Mouse (Mus musculus) MEL (cell line): ENCODE data around the gene Arnt2.

Experiments
- CTCF ChIP-seq, 3 experiments: IDR thresholded peaks in 2 of 3; conservative IDR thresholded peaks in 1 of 3; 2 replicates each; pipeline ENCODE4 v1.5.1; 2011 to 2012; ENCODE audit warnings: low read length in 3 of 3, low read depth in 2 of 3, mild to moderate bottlenecking in 2 of 3, improper control_type of control experiment in 1 of 3, inconsistent platforms in 1 of 3, mixed read lengths in 1 of 3, moderate library complexity in 1 of 3; ENCODE audit not compliant: control insufficient read depth in 1 of 3, insufficient read depth in 1 of 3, poor library complexity in 1 of 3, severe bottlenecking in 1 of 3
- ELF1 ChIP-seq: IDR thresholded peaks from 2 replicates; pipeline ENCODE4 v1.6.1; 2014; ENCODE audit warnings: low read depth, mild to moderate bottlenecking, inconsistent platforms, low read length, improper control_type of control experiment, moderate library complexity
- ETS1 ChIP-seq: IDR thresholded peaks from 2 replicates; pipeline ENCODE4 v1.6.1; 2012; ENCODE audit warnings: low read depth, mild to moderate bottlenecking, inconsistent platforms, low read length, improper control_type of control experiment, moderate library complexity
- POLR2A ChIP-seq, 2 experiments: IDR thresholded peaks; 2 replicates each; pipeline ENCODE4 v1.6.1; 2011 to 2012; ENCODE audit warnings: low read length in 2 of 2, mild to moderate bottlenecking in 2 of 2, control low read depth in 1 of 2, improper control_type of control experiment in 1 of 2, low read depth in 1 of 2, moderate library complexity in 1 of 2; ENCODE audit not compliant: control insufficient read depth in 1 of 2, insufficient read depth in 1 of 2, poor library complexity in 1 of 2
- POLR2AphosphoS2 ChIP-seq: IDR thresholded peaks from 2 replicates; pipeline ENCODE4 v1.6.1; 2011; ENCODE audit warnings: low read length, improper control_type of control experiment
- SMC3 ChIP-seq: IDR thresholded peaks from 2 replicates; pipeline ENCODE4 v1.6.1; 2011; ENCODE audit warnings: low read depth, low read length, improper control_type of control experiment
- TAL1 ChIP-seq: IDR thresholded peaks from 2 replicates; pipeline ENCODE4 v1.6.1; 2012; ENCODE audit warnings: mild to moderate bottlenecking, inconsistent platforms, low read length, moderate library complexity, mixed read lengths
- USF1 ChIP-seq: IDR thresholded peaks from 2 replicates; pipeline ENCODE4 v1.6.1; 2014; ENCODE audit warnings: low read depth, mild to moderate bottlenecking, inconsistent platforms, low read length, improper control_type of control experiment, moderate library complexity

- no peak for TF ChIP-seq CTCF (IDR thresholded peaks at IDR 0.05 in 2 of 3, conservative IDR thresholded peaks at IDR 0.05 in 1 of 3; ENCODE audit: control insufficient read depth in 1 of 3, insufficient read depth in 1 of 3, low read depth in 2 of 3, low read length in 3 of 3, poor library complexity in 1 of 3, severe bottlenecking in 1 of 3)
- TF ChIP-seq ELF1: no peak
- no peak for TF ChIP-seq ETS1
- TF ChIP-seq POLR2A (IDR thresholded peaks at IDR 0.05; ENCODE audit: control insufficient read depth in 1 of 2, insufficient read depth in 1 of 2, low read depth in 1 of 2, low read length in 2 of 2, poor library complexity in 1 of 2): no peak
- TF ChIP-seq TAL1: no peak
- TF ChIP-seq POLR2AphosphoS2: no peak
- no peak for TF ChIP-seq SMC3
- no peak for TF ChIP-seq USF1
Measured at GRCm38 (mm10) chr7:84339186-84339585, 70.8 kb downstream of the Arnt2 start.
